Mouse (Mus musculus) midbrain, postnatal 0 days (tissue): ENCODE measurements around the gene Dyrk1a. TPM values are rescaled to one million over a fixed set of nuclear protein-coding genes. Genes with fewer than 3 reads are reported as not detected.

Experiments
- ATAC-seq: fragments of 200-750 bp; cut with Nextera tagmentation; 2 replicates; pipeline ENCODE4 v1.8.0; 2017; ENCODE audit warnings: moderate number of reproducible peaks, mild to moderate bottlenecking, moderate TSS enrichment, moderate library complexity; ENCODE audit not compliant: low FRiP score
- DNase-seq: peaks from one replicate; pipeline ENCODE4 v3.0.0-alpha.2; 2015; ENCODE audit warnings: low spot score
- H3K27ac ChIP-seq: fragments of 300-500 bp; sonication (generic); 2 replicates; pipeline ENCODE4 v1.5.1; 2014; ENCODE audit warnings: low read depth, mild to moderate bottlenecking, low read length, mixed read lengths
- H3K27me3 ChIP-seq: fragments of 300-500 bp; sonication (generic); 2 replicates; pipeline ENCODE4 v1.6.1; 2014; ENCODE audit warnings: low read length, control low read depth, mixed read lengths; ENCODE audit not compliant: insufficient read depth
- H3K36me3 ChIP-seq: fragments of 300-500 bp; sonication (generic); 2 replicates; pipeline ENCODE4 v1.6.1; 2014; ENCODE audit warnings: low read length, control low read depth, mixed read lengths; ENCODE audit not compliant: insufficient read depth
- H3K4me1 ChIP-seq: fragments of 300-500 bp; sonication (generic); 2 replicates; pipeline ENCODE4 v1.6.1; 2014; ENCODE audit warnings: mild to moderate bottlenecking, control low read depth, antibody characterized with exemption, low read length, mixed read lengths; ENCODE audit not compliant: insufficient read depth
- H3K4me2 ChIP-seq: fragments of 300-500 bp; sonication (generic); 2 replicates; pipeline ENCODE4 v1.6.1; 2014; ENCODE audit warnings: low read depth, mild to moderate bottlenecking, low read length, mixed read lengths; ENCODE audit not compliant: poor library complexity, severe bottlenecking
- H3K4me3 ChIP-seq: fragments of 300-500 bp; sonication (generic); 2 replicates; pipeline ENCODE4 v1.5.1; 2014; ENCODE audit warnings: low read depth, mild to moderate bottlenecking, low read length, moderate library complexity
- H3K9ac ChIP-seq: fragments of 300-500 bp; sonication (generic); replicated peaks from 2 replicates; pipeline ENCODE4 v1.6.1; 2014; ENCODE audit warnings: mild to moderate bottlenecking, low read length, moderate library complexity, mixed read lengths; ENCODE audit not compliant: poor library complexity, severe bottlenecking
- H3K9me3 ChIP-seq: fragments of 300-500 bp; sonication (generic); 2 replicates; pipeline ENCODE4 v1.6.1; 2016; ENCODE audit warnings: low read length, control low read depth
- CTCF ChIP-seq: IDR thresholded peaks from 2 replicates; pipeline ENCODE4 v1.5.1; 2016; ENCODE audit warnings: antibody characterized with exemption, mild to moderate bottlenecking
- WGBS: fragments of 180-500 bp; shearing (Covaris S2); extraction: QIAGEN DNeasy Blood & Tissue Kit; methylation state at CpG from one replicate; pipeline ENCODE4 v1.1.7; 2014; 5-methylcytosine and 5-hydroxymethylcytosine counted together
- polyA plus RNA-seq: library from polyadenylated mRNA; unstranded; fragments of >200 nt; fragmentation: Nextera tagmentation; extraction: Ambion mirVana; gene quantifications from 2 replicates; pipeline ENCODE4 v1.2.1, GENCODE M21; 2015
- total RNA-seq: library from RNA; depleted of rRNA; stranded (reverse); fragments of >200 nt; gene quantifications from 2 replicates; pipeline ENCODE4 v1.2.3, GENCODE M21; 2014

Dyrk1a gene
- total and polyA plus RNA-seq, 2 experiments from 2014 or later = 13.7 to 94.2 TPM

DNA sequence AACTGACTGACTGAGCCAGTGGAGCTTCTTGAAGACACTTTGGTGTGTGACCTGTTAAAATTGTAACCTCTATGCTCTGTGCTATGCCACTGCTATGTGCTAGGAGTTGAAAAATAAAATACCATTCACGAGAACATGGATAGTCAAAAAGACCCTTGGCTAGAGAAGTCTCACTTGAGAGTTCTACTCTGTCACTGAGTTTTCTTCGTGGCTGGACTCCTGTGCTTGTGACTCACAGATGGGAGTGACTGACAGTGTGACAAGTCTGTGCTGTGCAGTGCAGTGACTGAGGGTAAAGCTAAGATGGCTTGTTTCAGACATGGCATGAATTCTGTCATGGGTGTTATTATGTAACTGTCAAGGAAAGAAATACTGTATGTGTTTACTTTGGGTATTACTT is 2.6 kb downstream of the Dyrk1a start:
- Histone ChIP-seq H3K4me3 (peak overlapping the region; percentile 17; the same call in 1 of the 2 replicates), H3K36me3 (no peaks in the 10 kb centered on the region), H3K4me2 (peak overlapping the region; percentile 29), H3K27me3 (no peaks in the 10 kb centered on the region), H3K9ac (no peak overlapping the region), H3K27ac (no peak overlapping the region), H3K9me3 (no peaks in the 10 kb centered on the region), H3K4me1 (peaks cover 15% of the 10 kb centered on the region; the same call in 1 of the 2 replicates)
- DNase-seq = no peak
- no peak for TF ChIP-seq CTCF
- 30% methylated on average over 2 of the region's 2 CpGs for WGBS
- no peak for ATAC-seq

DNA sequence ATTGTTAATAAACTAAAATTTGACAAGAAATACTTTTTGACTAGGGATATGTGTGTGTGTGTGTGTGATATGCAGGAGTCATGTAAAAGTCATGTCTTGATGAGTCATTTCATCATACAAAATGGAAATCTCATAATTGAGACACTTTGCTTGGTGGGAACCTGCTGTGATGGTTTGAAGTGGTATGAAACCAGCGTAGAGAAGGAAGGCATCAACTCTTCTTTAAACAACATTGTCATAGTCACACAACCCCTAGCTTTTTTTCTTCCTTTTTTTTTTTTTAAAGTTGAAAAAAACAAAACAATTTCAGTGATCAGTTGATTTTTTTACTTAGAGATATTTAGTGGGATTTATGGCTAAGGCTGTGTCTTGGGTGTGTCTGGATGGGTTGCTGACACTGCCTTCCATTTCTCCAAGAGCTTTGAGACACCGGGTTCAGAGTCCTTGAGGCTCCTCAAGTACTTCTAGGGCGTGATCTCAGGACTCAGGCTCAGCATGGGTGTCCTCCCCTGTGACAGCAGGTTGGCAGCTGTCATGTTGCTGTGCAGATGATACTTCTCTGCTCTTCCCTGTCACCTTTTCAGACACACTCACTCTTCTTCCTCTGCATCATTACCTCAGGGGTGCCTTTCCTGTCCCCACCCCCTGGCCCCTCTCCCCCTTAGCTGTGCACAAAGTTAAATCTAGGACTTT is 4.4 kb downstream of the Dyrk1a start:
- DNase-seq = no peak
- 80% methylated on average over 3 of the region's 3 CpGs for WGBS
- Histone ChIP-seq H3K4me1 (peaks cover 15% of the 10 kb centered on the region; the same call in 1 of the 2 replicates), H3K9ac (no peak overlapping the region), H3K9me3 (no peaks in the 10 kb centered on the region), H3K4me2 (no peak overlapping the region), H3K36me3 (no peaks in the 10 kb centered on the region), H3K27me3 (no peaks in the 10 kb centered on the region), H3K27ac (no peak overlapping the region), H3K4me3 (no peak overlapping the region)
- no peak for TF ChIP-seq CTCF
- ATAC-seq = no peak

DNA sequence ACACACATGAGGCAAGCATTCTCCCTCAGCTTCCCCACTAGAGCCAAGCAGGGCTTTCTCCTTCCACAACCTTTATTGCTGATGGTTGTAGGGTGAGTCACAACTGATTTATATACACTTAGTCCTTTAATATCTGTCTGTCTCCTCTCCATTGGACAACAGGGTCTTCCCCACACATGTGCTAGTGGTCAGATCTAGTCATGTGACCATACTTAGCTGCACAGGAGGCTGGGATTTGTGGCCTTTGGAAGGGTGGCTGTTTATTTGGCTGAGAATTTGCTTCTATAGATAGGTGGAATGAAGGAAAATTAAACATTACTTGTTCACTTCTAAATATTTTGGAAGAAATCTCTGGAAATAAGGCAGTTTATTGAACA is 4.9 kb downstream of the Dyrk1a start:
- DNase-seq (no peak), ATAC-seq (no peak)
- Histone ChIP-seq H3K27ac (no peak overlapping the region), H3K4me3 (no peak overlapping the region), H3K4me2 (no peak overlapping the region), H3K9ac (no peak overlapping the region), H3K9me3 (no peaks in the 10 kb centered on the region), H3K36me3 (no peaks in the 10 kb centered on the region), H3K27me3 (no peaks in the 10 kb centered on the region), H3K4me1 (peaks cover 15% of the 10 kb centered on the region; the same call in 1 of the 2 replicates)
- TF ChIP-seq CTCF = no peak

DNA sequence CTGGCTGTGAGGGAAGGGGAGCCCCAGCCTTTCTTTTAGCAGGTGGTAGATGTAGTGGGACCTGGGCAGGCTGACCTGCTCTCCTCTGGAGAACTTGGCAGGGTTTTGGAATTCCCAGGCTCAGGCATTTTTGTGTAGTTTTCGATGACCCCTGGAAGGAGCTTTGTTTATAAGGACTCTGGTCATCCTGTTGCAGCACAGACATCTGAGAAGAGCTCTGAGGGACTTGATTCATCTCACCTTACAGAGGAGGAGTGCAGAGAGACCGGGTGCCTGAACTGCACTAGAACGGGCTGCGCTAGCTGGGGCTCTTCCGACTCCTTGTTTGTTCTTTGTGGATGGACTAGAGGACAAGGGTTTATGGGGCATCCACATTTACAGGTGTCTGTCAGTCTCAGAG is 5.9 kb downstream of the Dyrk1a start:
- no peak overlapping the region for H3K27ac ChIP-seq
- no peak for ATAC-seq
- 84% methylated on average over 5 of the region's 5 CpGs for WGBS
- H3K9ac ChIP-seq = no peak overlapping the region
- H3K27me3 ChIP-seq = no peaks in the 10 kb centered on the region
- no peak overlapping the region for H3K4me2 ChIP-seq
- H3K4me1 ChIP-seq = peaks cover 15% of the 10 kb centered on the region; the same call in 1 of the 2 replicates
- no peak for DNase-seq
- no peaks in the 10 kb centered on the region for H3K9me3 ChIP-seq
- no peak overlapping the region for H3K4me3 ChIP-seq
- no peak for TF ChIP-seq CTCF
- H3K36me3 ChIP-seq = no peaks in the 10 kb centered on the region

DNA sequence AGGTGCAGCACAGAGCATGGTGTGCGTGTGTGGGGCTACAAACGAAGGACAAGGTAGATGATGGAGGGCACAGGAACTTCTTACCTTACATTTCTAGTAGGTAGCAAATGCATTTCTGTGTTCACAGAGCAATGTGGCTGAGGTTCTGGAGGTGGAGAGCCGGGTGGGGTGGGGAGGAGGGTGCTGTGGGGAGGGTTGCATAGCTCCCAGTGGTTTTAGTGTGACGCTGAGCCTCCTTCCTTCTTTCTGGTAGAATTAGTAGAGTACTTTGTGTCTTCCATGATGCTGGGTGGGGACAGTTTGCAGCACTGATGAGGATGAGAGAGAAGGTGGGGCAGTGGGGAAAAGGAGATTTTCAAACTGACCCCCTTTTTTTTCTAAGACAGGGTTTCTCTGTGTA is 9.5 kb downstream of the Dyrk1a start:
- Histone ChIP-seq H3K27me3 (no peaks in the 10 kb centered on the region), H3K4me1 (0 out of 2 replicates have a peak, but pooled peaks cover 3% of the 10 kb centered on the region), H3K9ac (no peak overlapping the region), H3K9me3 (no peaks in the 10 kb centered on the region), H3K4me2 (no peak overlapping the region), H3K27ac (no peak overlapping the region), H3K4me3 (no peak overlapping the region), H3K36me3 (no peaks in the 10 kb centered on the region)
- no peak for TF ChIP-seq CTCF
- DNase-seq (no peak), ATAC-seq (no peak)
- WGBS = 98% methylated on average over 4 of the region's 4 CpGs

DNA sequence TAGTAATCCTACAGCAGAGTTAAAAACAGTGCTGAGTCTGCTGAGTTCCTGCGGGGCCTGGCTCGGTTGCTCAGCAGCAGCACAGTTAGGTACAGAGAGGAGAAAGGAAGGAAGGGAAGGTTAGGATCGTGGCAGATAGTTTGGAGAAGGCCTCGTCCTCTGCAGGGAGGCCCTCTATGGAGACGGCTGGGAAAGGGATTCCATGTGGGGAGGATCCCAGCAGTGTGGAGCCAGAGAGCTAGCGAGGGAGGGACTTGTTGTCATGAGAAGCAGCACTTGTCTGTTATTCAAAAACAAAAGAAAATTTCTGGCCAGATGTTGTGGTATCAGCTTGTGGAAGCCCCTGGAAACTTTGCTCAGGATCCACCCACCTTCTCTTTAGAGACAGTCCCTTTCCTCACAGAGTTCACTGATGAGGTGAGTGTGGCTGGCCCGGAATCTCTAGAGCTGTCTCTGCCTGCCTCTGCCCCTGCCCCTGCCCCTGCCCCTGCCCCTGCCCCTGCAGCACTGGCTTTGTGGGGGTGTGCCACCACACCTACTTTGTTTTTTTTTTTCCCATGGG is 11.1 kb downstream of the Dyrk1a start:
- 23% methylated on average over 7 of the region's 7 CpGs for WGBS

More for the DNA sequence above, 11.1 kb downstream of the Dyrk1a start:
- no peak for ATAC-seq
- H3K36me3 ChIP-seq = no peaks in the 10 kb centered on the region
- no peaks in the 10 kb centered on the region for H3K9me3 ChIP-seq
- no peaks in the 10 kb centered on the region for H3K4me1 ChIP-seq
- H3K27me3 ChIP-seq = no peaks in the 10 kb centered on the region
- H3K9ac ChIP-seq = no peak overlapping the region
- TF ChIP-seq CTCF = no peak
- H3K27ac ChIP-seq = no peak overlapping the region
- H3K4me2 ChIP-seq = no peak overlapping the region
- H3K4me3 ChIP-seq = no peak overlapping the region
- peak; percentile 30 for DNase-seq
